Mouse (Mus musculus) forebrain, embryonic 11.5 days (tissue): ENCODE data around the gene Ddx54. TPM values are rescaled to one million over a fixed set of nuclear protein-coding genes. Genes with fewer than 3 reads are reported as not detected.

Experiments used
- ATAC-seq: fragments of 200-750 bp; cut with Nextera tagmentation; replicated peaks from 2 replicates; pipeline ENCODE4 v1.8.0; 2017; ENCODE audit warnings: moderate TSS enrichment; ENCODE audit not compliant: low FRiP score
- DNase-seq: peaks from one replicate; pipeline ENCODE4 v3.0.0-alpha.2; 2017; ENCODE audit warnings: low spot score
- H3K27ac ChIP-seq: fragments of 300-500 bp; sonication (generic); 2 replicates; pipeline ENCODE4 v1.5.1; 2014; ENCODE audit warnings: low read depth, low read length
- H3K27me3 ChIP-seq: fragments of 300-500 bp; sonication (generic); 2 replicates; pipeline ENCODE4 v1.6.1; 2014; ENCODE audit warnings: mild to moderate bottlenecking, low read length, mixed read lengths; ENCODE audit not compliant: control insufficient read depth, insufficient read depth
- H3K36me3 ChIP-seq: fragments of 300-500 bp; sonication (generic); 2 replicates; pipeline ENCODE4 v1.6.1; 2014; ENCODE audit warnings: mild to moderate bottlenecking, low read length, moderate library complexity, mixed read lengths; ENCODE audit not compliant: control insufficient read depth, insufficient read depth
- H3K4me1 ChIP-seq: fragments of 300-500 bp; sonication (generic); replicated peaks from 2 replicates; pipeline ENCODE4 v1.6.1; 2014; ENCODE audit warnings: low read length, mixed read lengths; ENCODE audit not compliant: control insufficient read depth, insufficient read depth
- H3K4me2 ChIP-seq: fragments of 300-500 bp; sonication (generic); 2 replicates; pipeline ENCODE4 v1.6.1; 2014; ENCODE audit warnings: low read depth, mild to moderate bottlenecking, low read length, moderate library complexity, mixed read lengths; ENCODE audit not compliant: severe bottlenecking
- H3K4me3 ChIP-seq: fragments of 300-500 bp; sonication (generic); 2 replicates; pipeline ENCODE4 v1.5.1; 2014; ENCODE audit warnings: low read depth, low read length
- H3K9ac ChIP-seq: fragments of 300-500 bp; sonication (generic); 2 replicates; pipeline ENCODE4 v1.6.1; 2014; ENCODE audit warnings: low read length
- H3K9me3 ChIP-seq: fragments of 300-500 bp; sonication (generic); 2 replicates; pipeline ENCODE4 v1.6.1; 2016; ENCODE audit warnings: low read length, mixed read lengths; ENCODE audit not compliant: control insufficient read depth
- WGBS: fragments of 180-500 bp; shearing (Covaris S2); extraction: QIAGEN DNeasy Blood & Tissue Kit; methylation state at CpG from one replicate; pipeline ENCODE4 v1.1.7; 2014; 5-methylcytosine and 5-hydroxymethylcytosine counted together
- polyA plus RNA-seq: library from polyadenylated mRNA; unstranded; fragments of >200 nt; fragmentation: Nextera tagmentation; extraction: Ambion mirVana; gene quantifications from 2 replicates; pipeline ENCODE4 v1.2.1, GENCODE M21; 2014

The Ddx54 gene
- polyA plus RNA-seq, 1 experiment from 2014 or later: 45.7 TPM

GRCm38 (mm10) chr5:120568336-120568768 lies 44.2 kb upstream of the Ddx54 start:
- H3K27me3 ChIP-seq: no peaks in the 10 kb centered on the region
- DNase-seq: no peak
- 0 out of 2 replicates have a peak overlapping the region, but pooled peaks have one; percentile 14 for H3K9ac ChIP-seq
- 68% methylated on average over 9 of the region's 9 CpGs for WGBS
- no peak overlapping the region for H3K4me2 ChIP-seq
- no peak overlapping the region for H3K4me3 ChIP-seq
- H3K36me3 ChIP-seq: no peaks in the 10 kb centered on the region
- H3K9me3 ChIP-seq: no peaks in the 10 kb centered on the region
- H3K4me1 ChIP-seq: peaks cover 39% of the 10 kb centered on the region
- no peak for ATAC-seq
- H3K27ac ChIP-seq: no peak overlapping the region

DNA sequence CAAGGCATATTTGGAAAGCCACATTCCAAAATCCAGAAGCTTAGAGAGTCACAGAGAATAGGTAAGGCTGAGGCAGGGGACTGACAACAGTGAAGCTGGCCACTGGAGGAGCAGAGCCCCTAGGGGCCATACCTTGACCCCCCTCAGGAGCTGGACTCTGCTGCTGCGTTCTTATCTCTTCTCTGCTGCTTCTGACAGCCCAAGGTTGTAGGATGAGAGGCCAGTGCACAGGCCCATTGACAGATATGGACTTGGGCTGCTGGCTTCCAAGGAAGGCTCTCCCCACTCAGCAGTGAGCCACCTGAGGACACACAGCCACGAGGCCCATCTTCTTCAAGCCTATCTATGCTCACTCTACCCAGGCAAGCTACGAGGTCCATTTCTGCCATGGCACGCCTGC lies 43.6 kb upstream of the Ddx54 start:
- H3K9me3 ChIP-seq: no peaks in the 10 kb centered on the region
- H3K4me2 ChIP-seq: no peak overlapping the region
- H3K9ac ChIP-seq: no peak overlapping the region
- no peak overlapping the region for H3K27ac ChIP-seq
- no peaks in the 10 kb centered on the region for H3K36me3 ChIP-seq
- H3K4me3 ChIP-seq: no peak overlapping the region
- no peaks in the 10 kb centered on the region for H3K27me3 ChIP-seq
- peaks cover 39% of the 10 kb centered on the region for H3K4me1 ChIP-seq
- DNase-seq (no peak), ATAC-seq (no peak)
- 91% methylated on average over 4 of the region's 4 CpGs for WGBS

DNA sequence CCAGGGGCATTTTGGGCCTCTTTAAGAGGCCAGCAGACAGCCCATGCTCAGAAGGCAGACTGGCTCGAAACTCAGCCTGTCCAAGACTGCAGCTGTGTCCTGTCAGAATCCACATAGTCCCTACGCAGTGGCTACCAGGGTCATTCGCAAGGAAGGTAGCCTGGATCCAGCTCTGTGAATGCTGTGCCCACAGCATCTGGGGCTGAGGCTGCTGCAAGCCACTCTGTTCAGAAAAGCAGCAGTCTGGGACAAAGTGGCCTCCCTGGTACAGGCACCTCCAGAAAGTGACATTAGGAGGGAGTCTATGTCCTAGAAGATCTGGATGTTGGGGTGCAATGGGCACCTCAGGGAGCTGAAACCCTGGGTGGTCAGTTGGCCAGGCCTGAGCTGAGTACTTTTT lies 42.7 kb upstream of the Ddx54 start:
- H3K4me1 ChIP-seq: peaks cover 39% of the 10 kb centered on the region
- H3K9ac ChIP-seq: no peak overlapping the region
- ATAC-seq (no peak), DNase-seq (no peak)
- 90% methylated on average over 3 of the region's 3 CpGs for WGBS
- no peaks in the 10 kb centered on the region for H3K9me3 ChIP-seq
- no peak overlapping the region for H3K4me3 ChIP-seq
- H3K27me3 ChIP-seq: no peaks in the 10 kb centered on the region
- no peak overlapping the region for H3K4me2 ChIP-seq
- no peak overlapping the region for H3K27ac ChIP-seq
- H3K36me3 ChIP-seq: no peaks in the 10 kb centered on the region

GRCm38 (mm10) chr5:120570289-120570897 lies 42.1 kb upstream of the Ddx54 start:
- ATAC-seq: no peak
- Histone ChIP-seq H3K4me1 (peaks cover 36% of the 10 kb centered on the region), H3K9ac (no peak overlapping the region), H3K36me3 (no peaks in the 10 kb centered on the region), H3K4me3 (no peak overlapping the region), H3K27ac (no peak overlapping the region), H3K4me2 (no peak overlapping the region), H3K27me3 (no peaks in the 10 kb centered on the region), H3K9me3 (no peaks in the 10 kb centered on the region)
- WGBS: 89% methylated on average over 11 of the region's 11 CpGs
- no peak for DNase-seq

- H3K27ac ChIP-seq: no peak overlapping the region
These were observed 41.3 kb upstream of the Ddx54 start for GRCm38 (mm10) chr5:120571056-120571740.

DNA sequence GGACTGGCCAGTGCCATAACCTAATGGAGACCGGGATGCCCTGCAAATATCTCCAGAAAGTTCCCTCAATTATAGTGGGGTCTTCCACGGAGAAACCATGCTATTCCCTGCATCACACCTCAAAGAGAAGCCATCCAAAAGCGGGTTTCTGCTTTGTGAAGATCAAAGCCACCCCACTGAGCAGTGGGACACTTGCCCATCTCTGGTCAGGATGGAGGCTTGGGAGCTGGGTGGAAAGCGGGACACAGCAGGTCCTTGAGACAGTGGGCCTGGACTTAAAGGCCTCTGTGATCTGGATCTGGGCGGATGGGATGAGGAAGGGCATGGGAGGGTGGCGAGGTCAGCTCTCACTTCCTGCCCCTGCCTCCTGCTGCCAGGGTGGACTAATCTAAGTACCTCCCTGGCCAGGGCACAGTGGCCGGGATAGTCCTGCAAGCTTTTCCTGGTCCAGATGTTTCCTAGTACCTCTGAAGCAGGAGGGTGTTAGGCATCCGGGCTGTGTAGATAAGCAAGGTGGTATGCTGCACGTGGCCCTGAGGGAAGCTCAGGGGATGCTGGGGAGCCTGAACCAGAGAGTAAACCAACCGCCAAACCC lies 38.0 kb upstream of the Ddx54 start:
- ATAC-seq: no peak

More at GRCm38 (mm10) chr5:120571056-120571740, 41.3 kb upstream of the Ddx54 start:
- H3K4me1 ChIP-seq: peaks cover 28% of the 10 kb centered on the region
- H3K9me3 ChIP-seq: no peaks in the 10 kb centered on the region
- ATAC-seq (no peak), DNase-seq (no peak)
- H3K36me3 ChIP-seq: no peaks in the 10 kb centered on the region
- 70% methylated on average over 14 of the region's 14 CpGs for WGBS
- no peaks in the 10 kb centered on the region for H3K27me3 ChIP-seq
- no peak overlapping the region for H3K4me2 ChIP-seq
- no peak overlapping the region for H3K4me3 ChIP-seq
- H3K9ac ChIP-seq: no peak overlapping the region

DNA sequence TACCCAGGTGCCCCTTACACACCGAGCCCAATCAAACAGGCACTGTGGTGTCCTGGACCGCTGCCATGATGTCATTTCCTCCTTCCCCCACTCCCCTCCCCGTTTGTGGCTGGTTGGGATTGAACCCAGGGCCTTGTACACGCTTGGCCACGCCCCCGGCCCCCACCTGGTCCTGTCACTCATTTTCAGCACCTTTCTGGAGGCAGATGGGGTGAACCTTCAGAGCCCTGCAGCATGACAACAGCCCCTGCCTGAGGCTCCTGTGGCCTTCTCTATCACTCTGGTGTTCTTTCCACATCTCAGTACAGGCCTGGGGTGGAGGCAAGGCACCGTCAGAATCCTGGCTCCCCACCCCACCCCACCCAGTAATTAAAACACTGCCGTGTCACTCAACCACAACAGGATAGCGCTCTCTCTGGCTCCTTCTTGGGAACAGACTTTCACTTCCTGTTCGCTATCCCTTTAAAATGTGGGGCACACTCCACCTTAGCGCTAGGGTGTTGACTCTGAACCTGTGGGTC lies 35.7 kb upstream of the Ddx54 start:
- DNase-seq (no peak), ATAC-seq (no peak)
- 90% methylated on average over 11 of the region's 11 CpGs for WGBS
- Histone ChIP-seq H3K9me3 (no peaks in the 10 kb centered on the region), H3K27me3 (no peaks in the 10 kb centered on the region), H3K4me2 (no peak overlapping the region), H3K36me3 (no peaks in the 10 kb centered on the region), H3K9ac (no peak overlapping the region), H3K4me3 (no peak overlapping the region), H3K4me1 (no peaks in the 10 kb centered on the region), H3K27ac (no peak overlapping the region)

More for the DNA sequence above, 38.0 kb upstream of the Ddx54 start:
- H3K36me3 ChIP-seq: no peaks in the 10 kb centered on the region
- no peak overlapping the region for H3K4me2 ChIP-seq
- no peaks in the 10 kb centered on the region for H3K27me3 ChIP-seq
- no peak overlapping the region for H3K9ac ChIP-seq
- no peak for DNase-seq
- H3K4me3 ChIP-seq: no peak overlapping the region
- WGBS: 81% methylated on average over 10 of the region's 10 CpGs
- H3K9me3 ChIP-seq: no peaks in the 10 kb centered on the region
- H3K27ac ChIP-seq: no peak overlapping the region
- peaks cover 3% of the 10 kb centered on the region; the same call in 1 of the 2 replicates for H3K4me1 ChIP-seq

- WGBS: 70% methylated on average over 10 of the region's 10 CpGs
- DNase-seq (no peak), ATAC-seq (no peak)
- H3K4me2 ChIP-seq: no peak overlapping the region
- no peak overlapping the region for H3K4me3 ChIP-seq
- H3K9me3 ChIP-seq: no peaks in the 10 kb centered on the region
- H3K4me1 ChIP-seq: no peaks in the 10 kb centered on the region
- no peak overlapping the region for H3K27ac ChIP-seq
- no peaks in the 10 kb centered on the region for H3K27me3 ChIP-seq
- H3K36me3 ChIP-seq: no peaks in the 10 kb centered on the region
- no peak overlapping the region for H3K9ac ChIP-seq
These were observed 34.6 kb upstream of the Ddx54 start for GRCm38 (mm10) chr5:120577935-120578441.
